Mouse (Mus musculus) myocyte (in vitro differentiated cells): ENCODE data around the gene Hs6st2.

Source experiments
- MAX ChIP-seq: IDR thresholded peaks from one replicate; pipeline ENCODE4 v1.6.1; 2011; ENCODE audit warnings: low read depth, mild to moderate bottlenecking, control low read depth
- POLR2A ChIP-seq: IDR thresholded peaks from one replicate; pipeline ENCODE4 v1.6.1; 2011; ENCODE audit warnings: low read depth, mild to moderate bottlenecking, control low read depth, moderate library complexity; ENCODE audit not compliant: insufficient read length
- POLR2AphosphoS2 ChIP-seq: IDR thresholded peaks from one replicate; pipeline ENCODE4 v1.6.1; 2011; ENCODE audit warnings: low read depth, control low read depth; ENCODE audit not compliant: insufficient read length
- REST ChIP-seq: IDR thresholded peaks from one replicate; pipeline ENCODE4 v1.6.1; 2011; ENCODE audit warnings: mild to moderate bottlenecking, control low read depth, moderate library complexity; ENCODE audit not compliant: insufficient read depth, insufficient read length
- TCF12 ChIP-seq: IDR thresholded peaks from one replicate; pipeline ENCODE4 v1.6.1; 2011; ENCODE audit warnings: mild to moderate bottlenecking, control low read depth; ENCODE audit not compliant: poor library complexity, insufficient read depth, severe bottlenecking
- USF1 ChIP-seq: IDR thresholded peaks from one replicate; pipeline ENCODE4 v1.6.1; 2011; ENCODE audit warnings: low read depth, mild to moderate bottlenecking, control low read depth, moderate library complexity

GRCm38 (mm10) chrX:51349682-51350081, 332.0 kb downstream of the Hs6st2 start:
- no peak for TF ChIP-seq TCF12
- no peak for TF ChIP-seq USF1
- TF ChIP-seq POLR2A: no peak
- no peak for TF ChIP-seq POLR2AphosphoS2
- TF ChIP-seq MAX: no peak
- TF ChIP-seq REST: no peak
